Mouse (Mus musculus): ENCODE measurements around the gene Grin2b.

Gene Grin2b

GRCm38 (mm10) chr6:136010290-136011037 is 162.8 kb downstream of the Grin2b start:
- in situ Hi-C loops (cut with MboI, MseI) = no loop called here

GRCm38 (mm10) chr6:136008120-136008519 is 165.2 kb downstream of the Grin2b start:
- in situ Hi-C loops (cut with MboI, MseI) = no loop called here

GRCm38 (mm10) chr6:135994691-135995090 is 178.6 kb downstream of the Grin2b start:
- in situ Hi-C loops (cut with MboI, MseI) = no loop called here

GRCm38 (mm10) chr6:135993897-135994296 is 179.4 kb downstream of the Grin2b start:
- in situ Hi-C loops (cut with MboI, MseI) = no loop called here

DNA sequence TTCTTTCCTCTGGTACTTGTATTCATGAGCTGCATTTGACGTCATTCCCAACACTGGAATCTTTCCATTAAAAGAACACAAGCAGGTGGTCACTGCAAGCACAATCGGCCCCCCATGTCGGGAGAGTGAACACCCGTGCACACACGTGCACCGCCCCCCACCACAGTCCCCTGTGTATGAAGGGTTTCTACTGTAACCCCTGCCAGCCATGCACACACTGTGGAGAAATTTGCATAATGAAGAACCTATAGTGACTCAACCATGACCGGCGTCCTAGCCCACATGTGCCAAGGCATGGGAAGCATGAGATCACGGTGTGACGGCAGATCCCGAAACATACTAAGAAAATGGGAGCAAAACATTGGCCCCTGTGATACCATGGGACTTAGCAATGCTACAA is 179.9 kb downstream of the Grin2b start:
- in situ Hi-C loops (cut with MboI, MseI) = no loop called here

DNA sequence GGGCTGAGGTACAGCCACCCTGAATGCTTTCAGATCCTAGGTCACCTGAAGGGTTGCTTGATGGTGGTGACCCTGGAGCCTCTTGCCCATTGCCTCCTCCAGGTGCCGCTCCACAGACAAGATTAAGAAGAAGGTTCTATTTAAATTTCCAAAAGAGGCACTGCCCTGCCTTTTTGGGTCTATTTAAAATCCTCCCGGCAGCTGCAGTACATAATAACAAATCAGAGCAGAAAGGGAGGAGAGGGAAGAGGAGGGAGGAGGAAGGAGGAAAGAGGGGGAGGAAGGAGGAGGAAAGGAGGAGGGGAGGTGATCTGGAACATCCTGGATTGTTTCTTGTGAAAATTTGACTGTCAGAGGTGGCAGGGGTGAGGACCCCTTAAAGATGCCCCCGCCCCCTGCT is 197.2 kb downstream of the Grin2b start:
- in situ Hi-C loops (cut with MboI, MseI) = no loop called here

- in situ Hi-C loops (cut with MboI, MseI) = no loop called here
Observed at GRCm38 (mm10) chr6:135972481-135972880, 200.8 kb downstream of the Grin2b start.

- in situ Hi-C loops (cut with MboI, MseI) = no loop called here
Observed at GRCm38 (mm10) chr6:135971481-135971880, 201.8 kb downstream of the Grin2b start.

- in situ Hi-C loops (cut with MboI, MseI) = no loop called here
Observed at GRCm38 (mm10) chr6:135970716-135971318, 202.5 kb downstream of the Grin2b start.

DNA sequence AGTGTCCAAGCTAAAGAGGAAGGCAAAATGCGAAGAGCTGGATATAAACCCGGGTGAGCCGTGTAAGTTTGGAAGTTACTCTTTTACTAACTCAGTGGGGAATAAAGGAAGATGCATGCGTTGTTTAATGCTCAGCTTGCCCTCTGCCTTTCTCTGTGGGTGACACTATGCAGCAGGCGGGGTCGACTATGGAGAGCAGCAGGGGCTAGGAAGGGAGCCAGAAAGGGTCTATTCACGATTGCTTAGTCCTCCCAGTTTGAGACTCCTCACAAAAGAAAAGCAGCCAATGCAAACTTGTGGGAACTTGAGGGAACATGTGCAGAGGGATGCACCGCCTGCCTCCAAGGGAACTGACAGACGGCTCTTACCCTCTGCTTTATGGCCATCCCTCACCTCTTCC is 211.5 kb downstream of the Grin2b start:
- in situ Hi-C loops (cut with MboI, MseI) = no loop called here

DNA sequence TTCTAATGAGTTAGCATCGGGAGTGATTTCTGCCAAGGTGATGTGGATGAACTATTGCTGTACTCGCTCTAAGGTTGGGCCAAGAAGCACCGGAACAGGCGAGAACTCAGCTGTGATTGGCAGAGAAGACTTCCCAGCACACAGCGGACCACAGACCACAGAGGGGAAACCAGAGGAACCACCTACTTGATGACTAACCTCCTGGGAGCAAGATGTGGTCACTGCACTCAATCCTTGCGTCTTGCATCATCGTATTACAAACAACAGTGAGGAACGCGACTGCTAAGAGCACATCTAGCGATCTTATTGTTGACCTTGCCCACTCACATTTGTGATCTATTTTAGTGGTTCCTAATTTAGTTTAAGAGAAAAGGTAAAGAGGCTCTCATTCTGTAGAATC is 213.7 kb downstream of the Grin2b start:
- in situ Hi-C loops (cut with MboI, MseI) = no loop called here

DNA sequence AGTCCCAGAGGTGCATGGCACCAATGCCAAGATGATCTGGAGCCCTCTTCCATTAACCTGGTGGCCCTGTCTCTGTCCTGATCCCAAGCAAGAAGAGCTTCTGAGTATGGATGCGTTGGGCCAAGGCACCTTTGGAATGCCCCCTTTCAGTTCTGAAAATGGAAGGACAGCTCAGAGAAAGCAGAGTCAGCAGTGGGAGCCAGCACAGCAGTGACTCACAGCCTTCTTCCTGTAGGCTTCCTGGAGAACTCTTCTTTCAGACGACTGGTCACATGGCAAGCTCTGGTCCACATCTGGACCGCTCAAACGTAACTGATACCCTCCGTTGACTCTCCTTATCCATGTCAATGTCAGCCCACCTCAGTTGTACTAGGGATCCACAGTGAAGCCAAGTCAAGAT is 221.6 kb downstream of the Grin2b start:
- in situ Hi-C loops (cut with MboI, MseI) = no loop called here

DNA sequence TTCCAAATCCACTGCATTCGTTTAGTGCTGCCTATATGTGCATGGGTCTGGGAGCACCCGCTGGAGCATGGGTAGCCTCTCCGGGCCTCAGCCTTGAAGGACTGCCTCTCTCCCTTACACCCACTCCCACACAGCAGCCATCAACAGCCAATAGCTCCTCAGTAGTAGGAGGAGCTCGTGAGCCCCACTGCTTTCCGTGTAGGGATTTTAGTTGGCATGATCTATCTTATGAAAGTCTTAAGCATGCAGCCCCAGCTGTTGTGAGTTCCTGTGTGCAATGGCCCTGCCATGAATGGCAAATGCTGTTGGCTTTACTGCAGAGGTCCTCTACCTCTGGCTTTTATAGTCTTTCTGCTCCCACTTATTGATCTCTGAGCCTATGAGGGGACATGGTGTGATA is 227.8 kb downstream of the Grin2b start:
- in situ Hi-C loops (cut with MboI, MseI) = no loop called here

DNA sequence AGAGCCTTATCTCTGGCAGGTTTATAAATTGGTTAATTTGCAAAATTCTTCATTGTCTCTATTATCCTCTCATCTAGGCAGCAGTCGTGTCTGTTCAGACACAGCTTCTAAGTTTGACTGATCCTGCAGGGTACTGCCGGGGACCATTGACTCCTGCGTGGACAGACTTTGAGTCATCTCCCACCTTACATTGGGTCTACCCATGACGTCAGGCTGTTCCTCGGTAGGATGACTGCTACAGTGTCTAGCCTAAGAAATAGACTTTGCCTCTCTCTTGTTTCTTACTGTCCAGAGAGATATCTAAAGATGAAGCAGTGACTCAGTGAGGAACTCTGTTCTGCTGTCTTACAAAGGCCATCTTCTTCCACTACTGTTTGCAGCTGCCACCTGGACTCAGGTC is 229.0 kb downstream of the Grin2b start:
- in situ Hi-C loops (cut with MboI, MseI) = no loop called here

GRCm38 (mm10) chr6:135943121-135943617 is 230.1 kb downstream of the Grin2b start:
- in situ Hi-C loops (cut with MboI, MseI) = no loop called here

DNA sequence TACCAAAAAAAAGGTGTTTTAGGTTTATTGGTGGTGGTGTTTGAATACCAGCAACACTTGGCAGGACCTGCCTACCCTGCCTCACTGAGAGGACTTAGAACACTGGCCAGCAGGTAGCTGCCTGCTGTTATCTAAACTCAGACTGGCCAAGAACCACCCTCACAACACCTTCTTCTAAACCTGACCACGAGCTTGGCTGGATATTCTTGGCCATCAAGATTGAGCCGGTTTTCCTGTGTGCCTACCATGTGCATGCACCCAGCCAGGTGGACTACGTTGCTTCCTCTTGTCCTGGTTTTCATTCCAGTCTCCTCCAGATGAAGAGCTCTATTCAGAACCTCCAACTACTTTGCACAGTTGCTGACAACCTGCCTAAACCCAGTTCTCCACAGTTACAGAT is 240.4 kb downstream of the Grin2b start:
- in situ Hi-C loops (cut with MboI, MseI) = no loop called here

DNA sequence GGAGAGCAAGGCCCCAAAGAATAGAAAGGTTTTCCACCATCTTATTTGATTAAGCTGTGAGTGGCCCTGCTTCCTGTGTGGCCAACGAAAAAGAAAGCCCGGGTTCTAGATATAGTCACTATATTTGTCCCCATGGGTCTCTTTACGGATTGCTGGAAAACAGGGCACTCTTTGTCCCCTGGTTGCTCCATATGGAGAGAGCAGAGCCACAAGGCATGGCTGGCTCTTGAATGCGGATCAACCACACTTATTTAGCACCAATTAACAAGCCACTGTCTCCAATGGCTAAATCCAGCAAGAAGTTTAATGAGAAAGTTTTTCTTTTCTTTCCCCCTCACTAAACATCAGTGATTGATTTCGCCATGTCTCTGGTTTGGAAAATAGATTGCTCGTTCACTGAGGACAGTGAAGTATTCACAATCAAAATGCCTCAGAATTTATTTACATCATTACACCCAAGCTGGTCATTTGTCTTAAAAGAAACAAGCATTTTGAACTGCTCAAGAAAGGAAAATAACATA is 240.9 kb downstream of the Grin2b start:
- in situ Hi-C loops (cut with MboI, MseI) = no loop called here

- in situ Hi-C loops (cut with MboI, MseI) = no loop called here
Observed at GRCm38 (mm10) chr6:135917676-135918075, 255.6 kb downstream of the Grin2b start.

DNA sequence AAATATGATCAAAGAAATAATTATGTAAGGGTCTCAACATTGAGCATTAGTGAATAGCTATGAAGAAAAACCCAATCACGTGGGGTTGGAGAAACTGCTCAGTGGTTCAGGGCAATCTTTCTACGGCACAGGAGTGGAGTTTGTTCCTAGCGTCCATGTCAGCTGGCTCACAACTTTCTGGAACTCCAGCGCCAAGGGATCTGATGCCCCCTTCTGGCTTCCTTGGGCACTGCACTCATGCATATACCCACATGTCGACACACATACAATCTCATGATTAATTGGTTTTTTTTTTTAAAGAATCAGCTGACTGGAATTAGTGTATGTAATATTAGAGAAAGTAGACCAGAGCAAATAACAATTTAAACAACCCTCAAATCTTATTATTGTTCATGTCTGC is 258.7 kb downstream of the Grin2b start:
- in situ Hi-C loops (cut with MboI, MseI) = no loop called here

GRCm38 (mm10) chr6:135912114-135912513 is 261.2 kb downstream of the Grin2b start:
- in situ Hi-C loops (cut with MboI, MseI) = no loop called here

DNA sequence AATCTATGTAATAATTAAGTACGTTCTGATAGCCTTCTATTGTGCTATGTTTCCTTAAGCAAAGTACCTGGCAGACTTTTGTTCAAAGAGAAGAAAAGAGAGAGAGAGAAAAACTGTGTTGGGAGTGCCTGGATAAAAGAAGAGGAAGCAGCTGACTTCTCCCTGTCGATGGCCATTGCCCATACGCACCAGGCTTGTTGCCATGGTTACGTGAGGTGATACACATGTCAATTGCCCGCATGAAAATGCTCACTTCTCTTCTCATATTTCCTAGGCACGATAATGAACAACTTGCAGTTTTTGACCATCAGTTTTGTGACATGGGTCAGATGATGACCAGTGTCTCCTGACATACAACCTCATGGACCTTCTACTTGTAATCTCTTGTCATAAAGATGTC is 262.2 kb downstream of the Grin2b start:
- in situ Hi-C loops (cut with MboI, MseI) = no loop called here

- in situ Hi-C loops (cut with MboI, MseI) = no loop called here
Observed at GRCm38 (mm10) chr6:135907540-135908320, 265.6 kb downstream of the Grin2b start.

Data from T-helper 1 cell (primary cell).